22 mouse cellular contexts compared by ENCODE assay signal in genomic region chr3:95718153-95718552, GRCm38 (mm10). TPM values are rescaled to one million over a fixed set of nuclear protein-coding genes. Genes with fewer than 3 reads are reported as not detected.
A peak's percentile ranks its signal among the peaks of the same experiment; 100 is the strongest.
DNase-seq lines count a peak whose midpoint lies in the region; ATAC-seq and TF ChIP-seq lines count a peak whose summit lies in the region.
"Had no signal": no experiment of that assay in that cellular context is flagged by ENCODE, and none has a peak within 500 bp of the region (broad histone marks: within the 10 kb centered on the region; RNA-seq: fewer than 3 reads in every experiment).

No protein-coding gene starts in this region.

- TF ChIP-seq CTCF in liver, adult 2 months (IDR thresholded peaks at IDR 0.05; ENCODE audit: low read depth, low read length) = no peak
- no peak for TF ChIP-seq CTCF in MEL (IDR thresholded peaks at IDR 0.05 in 2 of 3, conservative IDR thresholded peaks at IDR 0.05 in 1 of 3; ENCODE audit: control insufficient read depth in 1 of 3, insufficient read depth in 1 of 3, low read depth in 2 of 3, low read length in 3 of 3, poor library complexity in 1 of 3, severe bottlenecking in 1 of 3)

- H3K4me3 ChIP-seq in liver, adult 2 months (ENCODE audit: insufficient read depth, low read depth, low read length) = no peak overlapping the region
- H3K4me3 ChIP-seq in liver, embryonic 11.5 days (ENCODE audit: low read depth, low read length) = no peak overlapping the region
- no peak overlapping the region for H3K4me3 ChIP-seq in MEL (ENCODE audit: control insufficient read depth in 1 of 2, insufficient read depth in 1 of 2, low read depth in 2 of 2, low read length in 2 of 2)

- no peak overlapping the region for H3K9ac ChIP-seq in liver, adult 2 months (ENCODE audit: low read depth, low read length)
- no peak overlapping the region for H3K9ac ChIP-seq in liver, embryonic 11.5 days (ENCODE audit: low read depth, low read length)
- no peak overlapping the region for H3K9ac ChIP-seq in MEL (ENCODE audit: control insufficient read depth, low read depth, low read length, poor library complexity, severe bottlenecking)

- TF ChIP-seq EP300 in MEL (IDR thresholded peaks at IDR 0.05; ENCODE audit: low read depth in 1 of 2, low read length in 2 of 2) = no peak

- no peak overlapping the region for H3K4me2 ChIP-seq in liver, embryonic 11.5 days

- H3K4me1 ChIP-seq in liver, adult 2 months (ENCODE audit: control insufficient read depth, insufficient read depth, low read length) = no peaks in the 10 kb centered on the region
- H3K4me1 ChIP-seq in liver, embryonic 11.5 days (replicated peaks; ENCODE audit: control insufficient read depth, insufficient read depth, low read length) = peaks cover 4% of the 10 kb centered on the region; the same call in 1 of the 2 replicates
- peaks cover 0 to 9% of the 10 kb centered on the region in 2 experiments; a peak in 2 of 4 replicates for H3K4me1 ChIP-seq in MEL (ENCODE audit: control insufficient read depth in 1 of 2, insufficient read depth in 2 of 2, low read length in 2 of 2)

- TF ChIP-seq RAD21 in MEL (IDR thresholded peaks at IDR 0.05; ENCODE audit: low read depth, low read length) = no peak

- 89% methylated on average over 2 of the region's 2 CpGs for WGBS in liver, adult 2 months
- WGBS in liver, embryonic 11.5 days = 71% methylated on average over 2 of the region's 2 CpGs

- DNase-seq in liver, adult 2 months (ENCODE audit: extremely low read depth, low read depth, low spot score) = peak; percentile 52
- no peak for DNase-seq in liver, embryonic 11.5 days (ENCODE audit: low spot score)
- DNase-seq in ovary, adult 18-20 months (ENCODE audit: low spot score) = peak; percentile 37
- DNase-seq in ovary, postnatal 10 days (ENCODE audit: low spot score) = no peak
- no peak for DNase-seq in MEL (ENCODE audit: low read depth, low spot score)
- DNase-seq in lung, postnatal 4 days = no peak
- DNase-seq: adrenal gland, adult 2 months; adrenal gland, adult 8-10 months; adrenal gland, postnatal 10 days; adrenal gland, postnatal 14 days; adrenal gland, postnatal 25 days; adrenal gland, postnatal 36 days; B cell, adult 2 months; cerebellum, adult 11 months; cerebellum, adult 11-12 months; cerebellum, adult 18-20 months; cerebellum, adult 2 months had no signal

- no peak for TF ChIP-seq POLR2A in liver, adult 2 months (IDR thresholded peaks at IDR 0.05; ENCODE audit: extremely low read depth, insufficient read depth, low read length)
- no peak for TF ChIP-seq POLR2A in MEL (IDR thresholded peaks at IDR 0.05; ENCODE audit: control insufficient read depth in 1 of 2, insufficient read depth in 1 of 2, low read depth in 1 of 2, low read length in 2 of 2, poor library complexity in 1 of 2)

- H3K27ac ChIP-seq in liver, adult 2 months (replicated peaks; ENCODE audit: insufficient read depth, low read depth, low read length) = no peak overlapping the region
- H3K27ac ChIP-seq in liver, embryonic 11.5 days (ENCODE audit: low read depth, low read length) = no peak overlapping the region
- H3K27ac ChIP-seq in MEL (ENCODE audit: control insufficient read depth, low read depth, low read length) = no peak overlapping the region

- ATAC-seq in liver, embryonic 11.5 days (replicated peaks; ENCODE audit: low FRiP score) = no peak
- ATAC-seq: activated CD4-positive, CD25-positive, alpha-beta regulatory T cell, adult 4 months; CD4-positive, CD25-positive, alpha-beta regulatory T cell, adult 4 months; Patski had no signal

- no peaks in the 10 kb centered on the region for H3K79me2 ChIP-seq in liver, adult 2 months (ENCODE audit: control insufficient read depth, insufficient read depth, low read length)
- H3K79me2 ChIP-seq in MEL (ENCODE audit: control insufficient read depth, insufficient read depth, low read length, poor library complexity) = no peaks in the 10 kb centered on the region

- no peaks in the 10 kb centered on the region for H3K9me3 ChIP-seq in liver, embryonic 11.5 days (ENCODE audit: control insufficient read depth, low read length)
- H3K9me3 ChIP-seq in MEL (replicated peaks; ENCODE audit: insufficient read depth, low read length) = no peaks in the 10 kb centered on the region
- H3K9me3 ChIP-seq: G1E had no signal

- no peaks in the 10 kb centered on the region for H3K36me3 ChIP-seq in liver, adult 2 months (ENCODE audit: control insufficient read depth, insufficient read depth, low read length)
- H3K36me3 ChIP-seq in liver, embryonic 11.5 days (ENCODE audit: control insufficient read depth, insufficient read depth, low read length) = no peaks in the 10 kb centered on the region
- 0 out of 4 replicates have a peak, but pooled peaks cover 0 to 4% of the 10 kb centered on the region in 2 experiments for H3K36me3 ChIP-seq in MEL (ENCODE audit: control insufficient read depth in 1 of 2, insufficient read depth in 2 of 2, low read length in 2 of 2)
- H3K36me3 ChIP-seq: G1E had no signal

- H3K27me3 ChIP-seq in liver, adult 2 months (ENCODE audit: control insufficient read depth, insufficient read depth, low read length) = no peaks in the 10 kb centered on the region
- no peaks in the 10 kb centered on the region for H3K27me3 ChIP-seq in liver, embryonic 11.5 days (replicated peaks; ENCODE audit: control insufficient read depth, insufficient read depth, low read length)
- no peaks in the 10 kb centered on the region for H3K27me3 ChIP-seq in MEL (ENCODE audit: control insufficient read depth in 1 of 2, insufficient read depth in 2 of 2, low read length in 2 of 2)
- H3K27me3 ChIP-seq: CH12.LX, Patski had no signal

TF ChIP-seq in MEL, 35 proteins besides CTCF, POLR2A, EP300 and RAD21:
- no peak for TF ChIP-seq MEF2A (IDR thresholded peaks at IDR 0.05; ENCODE audit: extremely low read depth, insufficient replicate concordance, low read depth, low read length, poor library complexity, severe bottlenecking)
- TF ChIP-seq TBP (IDR thresholded peaks at IDR 0.05; ENCODE audit: low read depth, low read length) = peak; percentile 11; the same call in 1 of the 2 replicates
- 0 out of 2 replicates have a peak, but pooled peaks have one; percentile 14 for TF ChIP-seq GATA1 (IDR thresholded peaks at IDR 0.05; ENCODE audit: low read depth, low read length)

RNA-seq across cellular contexts. Expression of gene Ecm1, which starts 21.2 kb away (rescaled TPM):
- total RNA-seq in liver, adult 2 months (2014; rRNA removed) = 48.1 and 87.7 TPM in 2 replicates
- 354 and 374 TPM in 2 replicates for polyA plus RNA-seq in liver, adult 2 months (2012; rRNA removed)
- 30.4 and 31.7 TPM in 2 replicates for polyA plus RNA-seq in liver, embryonic 11.5 days (2014; fragmentation: Nextera tagmentation; extraction: Ambion mirVana)
- 0.39 and 1.0 TPM in 2 replicates for total RNA-seq in MEL (2012; rRNA removed)
- polyA plus RNA-seq in MEL (2012; ENCODE audit: insufficient read depth in 1 of 2, insufficient read length in 2 of 2, low read depth in 1 of 2, low replicate concordance in 2 of 2, missing spikeins in 1 of 2) = 1 to 10 TPM in 1 of 2 experiments, not detected in 1; 9.5 TPM

RNA-seq across cellular contexts. Expression of gene Adamtsl4, which starts 30.4 kb away (rescaled TPM):
- total RNA-seq in liver, adult 2 months (2014; rRNA removed) = 0.55 and 1.6 TPM in 2 replicates
- polyA plus RNA-seq in liver, adult 2 months (2012; rRNA removed) = 2.5 and 4.7 TPM in 2 replicates
- 0.38 and 1.2 TPM in 2 replicates for polyA plus RNA-seq in liver, embryonic 11.5 days (2014; fragmentation: Nextera tagmentation; extraction: Ambion mirVana)
- total RNA-seq in MEL (2012; rRNA removed) = 0.03 and 0.27 TPM in 2 replicates
- under 1 TPM in 1 of 2 experiments, not detected in 1; 0.88 TPM for polyA plus RNA-seq in MEL (2012; ENCODE audit: insufficient read depth in 1 of 2, insufficient read length in 2 of 2, low read depth in 1 of 2, low replicate concordance in 2 of 2, missing spikeins in 1 of 2)
- polyA plus RNA-seq: G1E had no signal

RNA-seq across cellular contexts. Expression of gene Tars2, which starts 41.9 kb away (rescaled TPM):
- total RNA-seq in liver, adult 2 months (2014; rRNA removed) = 18.9 and 22.2 TPM in 2 replicates
- 24.6 and 26.5 TPM in 2 replicates for polyA plus RNA-seq in liver, adult 2 months (2012; rRNA removed)
- 97.9 and 102 TPM in 2 replicates for polyA plus RNA-seq in liver, embryonic 11.5 days (2014; fragmentation: Nextera tagmentation; extraction: Ambion mirVana)
- total RNA-seq in MEL (2012; rRNA removed) = 138 and 141 TPM in 2 replicates
- 100 to 1,000 TPM in 1 of 2 experiments, not detected in 1; 237 TPM for polyA plus RNA-seq in MEL (2012; ENCODE audit: insufficient read depth in 1 of 2, insufficient read length in 2 of 2, low read depth in 1 of 2, low replicate concordance in 2 of 2, missing spikeins in 1 of 2)

RNA-seq across cellular contexts. Expression of gene Mcl1, which starts 59.6 kb away (rescaled TPM):
- 57.5 and 92.2 TPM in 2 replicates for total RNA-seq in liver, adult 2 months (2014; rRNA removed)
- 38.7 and 39.4 TPM in 2 replicates for polyA plus RNA-seq in liver, adult 2 months (2012; rRNA removed)
- polyA plus RNA-seq in liver, embryonic 11.5 days (2014; fragmentation: Nextera tagmentation; extraction: Ambion mirVana) = 52.2 and 57.7 TPM in 2 replicates
- 140 and 142 TPM in 2 replicates for total RNA-seq in MEL (2012; rRNA removed)
- 100 to 1,000 TPM; 156 to 211 TPM for polyA plus RNA-seq in MEL (2012; ENCODE audit: insufficient read depth in 1 of 2, insufficient read length in 2 of 2, low read depth in 1 of 2, low replicate concordance in 2 of 2, missing spikeins in 1 of 2)

Comparison
In these comparisons a context has a peak if more than half of its experiments do, and no peak if none do; other contexts are left out.
1. DNase-seq: peak in liver, adult 2 months (single experiment) and ovary, adult 18-20 months (single experiment); none in liver, embryonic 11.5 days (single experiment), ovary, postnatal 10 days (single experiment), MEL (single experiment) and lung, postnatal 4 days (0 of 2).
2. RNA of gene Ecm1, which starts 21.2 kb away (polyA plus RNA-seq): 354 to 374 TPM in liver, adult 2 months; 30.4 to 31.7 TPM in liver, embryonic 11.5 days and 9.5 TPM in MEL; every median in the first group is over 10 times any median in the second.